Mouse (Mus musculus): ENCODE measurements at regions not wholly inside any gene's neighbourhood (a gene's known extent, or its start where the extent isn't known, plus 50 kb on each side); places are given as distances from the start of the nearest gene placed in this dataset.

DNA sequence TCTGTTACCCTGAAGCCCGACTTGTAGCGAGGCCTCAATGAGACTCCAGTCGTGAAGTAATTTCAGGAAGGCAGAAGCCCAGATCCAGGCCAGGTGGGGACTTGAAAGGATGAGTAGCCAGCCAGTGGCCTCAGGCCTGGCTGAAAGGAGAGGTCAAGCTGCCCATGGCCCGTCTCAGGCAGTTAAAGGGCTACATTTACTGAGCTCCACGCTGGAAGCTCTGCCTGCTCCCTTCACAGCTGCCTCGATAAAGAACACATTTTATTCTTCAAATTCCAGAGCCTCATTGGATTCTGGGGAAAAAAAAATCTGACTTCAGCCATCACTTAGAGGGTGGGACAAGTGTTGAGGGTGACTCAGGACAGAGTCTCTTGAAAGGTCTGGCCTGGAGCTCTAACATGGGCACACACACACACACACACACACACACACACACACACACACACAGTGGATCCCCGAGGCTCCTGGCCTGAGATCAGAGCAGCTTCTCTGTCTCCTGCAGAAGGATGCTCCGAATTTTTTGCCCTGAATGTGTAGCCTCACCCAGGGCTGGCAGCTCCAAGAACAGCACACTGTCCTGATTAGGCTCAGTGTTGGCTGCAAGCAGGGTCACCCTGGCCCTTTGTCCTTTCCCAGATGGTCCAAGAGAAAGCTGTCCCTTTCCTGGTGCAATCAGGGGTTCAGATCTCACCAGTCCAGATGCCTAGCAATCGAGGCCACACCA, 53.0 kb downstream of the Gadd45g start:
- 50% methylated on average over 9 of the region's 9 CpGs for WGBS
- Histone ChIP-seq H3K9me3 (peaks cover 7% of the 10 kb centered on the region; the same call in 1 of the 2 replicates), H3K27ac (replicated peaks) (0 out of 2 replicates have a peak overlapping the region, but pooled peaks have one; percentile 11), H3K4me3 (no peak overlapping the region), H3K36me3 (replicated peaks) (no peaks in the 10 kb centered on the region), H3K4me1 (peaks cover 28% of the 10 kb centered on the region), H3K27me3 (replicated peaks; ENCODE audit: low read depth, poor library complexity, severe bottlenecking) (0 out of 2 replicates have a peak, but pooled peaks cover 19% of the 10 kb centered on the region)
- no peak for DNase-seq (ENCODE audit: low spot score)

DNA sequence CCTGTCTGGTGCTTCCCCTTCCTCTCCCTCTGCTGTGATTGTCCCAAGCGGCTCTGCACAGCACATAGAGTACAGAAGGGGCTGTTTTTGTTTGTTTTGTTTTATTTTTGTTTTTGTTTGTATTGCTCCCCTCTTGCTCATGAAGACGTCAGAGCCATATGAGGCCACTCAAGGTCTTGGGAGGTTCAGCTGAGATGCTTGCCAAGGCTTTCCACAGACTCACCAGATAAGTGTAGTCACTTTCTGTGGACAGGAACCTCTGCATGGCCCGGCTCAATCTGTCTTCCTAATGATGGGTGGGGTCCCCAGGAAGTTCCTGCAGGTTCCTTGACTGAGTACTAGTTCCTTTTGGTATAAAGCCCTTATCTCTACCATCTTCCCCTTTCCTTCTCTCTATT, 53.6 kb downstream of the Gadd45g start:
- H3K27me3 ChIP-seq (replicated peaks; ENCODE audit: low read depth, poor library complexity, severe bottlenecking) = 0 out of 2 replicates have a peak, but pooled peaks cover 24% of the 10 kb centered on the region
- WGBS = 66% methylated on average over 3 of the region's 3 CpGs
- H3K27ac ChIP-seq (replicated peaks) = 0 out of 2 replicates have a peak overlapping the region, but pooled peaks have one; percentile 11

DNA sequence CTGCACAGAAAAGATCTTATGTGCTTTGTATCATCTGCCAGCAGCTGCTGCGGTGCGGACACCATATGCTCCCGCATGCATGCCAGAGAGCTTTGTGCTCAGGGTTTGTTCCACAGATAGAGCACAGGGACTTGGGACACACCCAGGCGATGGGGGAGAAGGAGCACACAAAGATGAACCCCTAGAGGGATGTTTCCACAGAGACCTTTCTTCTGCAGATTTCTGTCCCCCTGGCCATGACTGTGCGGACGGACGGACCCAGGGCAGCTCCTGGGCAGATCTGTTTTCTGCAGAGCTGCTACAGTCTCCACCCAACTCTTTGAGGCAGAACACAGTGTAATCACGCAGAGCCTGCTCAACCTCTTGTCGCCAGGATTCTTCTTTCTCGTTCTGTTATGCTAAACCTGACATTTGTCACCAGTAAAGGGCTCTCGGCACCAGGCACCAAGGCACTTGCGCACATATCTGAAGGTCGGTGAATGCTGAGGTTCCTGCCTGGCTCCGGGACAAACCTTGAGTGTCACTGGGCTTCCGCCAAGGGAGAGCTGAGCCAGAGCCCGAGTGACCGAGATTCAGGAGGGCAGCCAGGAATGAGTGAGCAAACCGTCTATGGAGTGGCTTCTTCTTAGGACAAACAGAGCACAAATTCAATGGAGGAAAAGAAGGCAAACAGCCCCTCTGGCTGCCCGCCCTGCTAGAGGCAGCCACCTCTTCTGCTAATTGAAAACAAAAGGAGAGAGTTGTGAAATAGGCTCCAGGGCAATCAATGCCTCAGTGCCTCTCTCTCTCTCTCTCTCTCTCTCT, 56.2 kb downstream of the Gadd45g start:
- Histone ChIP-seq H3K27me3 (replicated peaks; ENCODE audit: low read depth, poor library complexity, severe bottlenecking) (peaks cover 36% of the 10 kb centered on the region; the same call in 1 of the 2 replicates), H3K27ac (replicated peaks) (peak overlapping the region; percentile 74), H3K4me1 (peaks cover 38% of the 10 kb centered on the region), H3K9me3 (no peaks in the 10 kb centered on the region), H3K4me3 (peak overlapping the region; percentile 32; the same call in 1 of the 2 replicates), H3K36me3 (replicated peaks) (no peaks in the 10 kb centered on the region)
- 38% methylated on average over 19 of the region's 19 CpGs for WGBS
- peak; percentile 41 for DNase-seq (ENCODE audit: low spot score)

More for the DNA sequence above, 53.6 kb downstream of the Gadd45g start:
- Histone ChIP-seq H3K4me3 (no peak overlapping the region), H3K4me1 (peaks cover 32% of the 10 kb centered on the region), H3K9me3 (peaks cover under 1% of the 10 kb centered on the region; the same call in 1 of the 2 replicates), H3K36me3 (replicated peaks) (no peaks in the 10 kb centered on the region)
- DNase-seq (ENCODE audit: low spot score) = no peak

DNA sequence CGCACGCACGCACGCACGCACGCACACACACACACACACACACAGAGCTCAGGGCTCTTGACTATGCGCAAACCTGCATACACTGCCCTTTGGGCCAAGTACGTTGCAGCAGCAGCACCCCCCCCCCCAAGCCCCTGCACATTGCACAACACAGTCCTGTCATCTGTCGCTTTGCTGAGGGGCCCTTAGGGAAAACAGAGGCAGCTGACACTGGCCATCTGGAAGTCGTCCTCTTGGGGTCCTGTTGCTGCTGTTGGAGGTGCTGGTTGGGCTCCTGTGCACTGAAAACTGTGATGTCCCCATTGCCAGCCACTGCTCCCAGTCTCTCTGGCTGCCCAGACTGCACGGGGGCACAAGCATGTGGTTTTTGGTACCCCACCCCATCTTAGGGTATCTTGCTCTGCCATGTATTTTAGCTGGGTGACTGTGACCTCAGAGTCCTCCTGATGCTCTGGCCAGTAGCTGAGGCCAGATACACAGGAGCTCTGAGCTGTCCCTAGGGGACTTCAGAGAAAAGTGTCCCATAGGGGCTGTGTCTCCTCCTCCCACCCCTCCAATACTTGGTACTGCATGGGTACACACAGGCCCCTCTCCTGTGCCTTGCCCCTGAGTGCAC, 57.0 kb downstream of the Gadd45g start:
- H3K4me3 ChIP-seq = peak overlapping the region; percentile 32; the same call in 1 of the 2 replicates
- H3K27me3 ChIP-seq (replicated peaks; ENCODE audit: low read depth, poor library complexity, severe bottlenecking) = peaks cover 42% of the 10 kb centered on the region
- DNase-seq (ENCODE audit: low spot score) = peak; percentile 47
- 56% methylated on average over 11 of the region's 11 CpGs for WGBS
- H3K27ac ChIP-seq (replicated peaks) = peak overlapping the region; percentile 74
- H3K9me3 ChIP-seq = no peaks in the 10 kb centered on the region
- H3K4me1 ChIP-seq = peaks cover 38% of the 10 kb centered on the region
- no peaks in the 10 kb centered on the region for H3K36me3 ChIP-seq (replicated peaks)

DNA sequence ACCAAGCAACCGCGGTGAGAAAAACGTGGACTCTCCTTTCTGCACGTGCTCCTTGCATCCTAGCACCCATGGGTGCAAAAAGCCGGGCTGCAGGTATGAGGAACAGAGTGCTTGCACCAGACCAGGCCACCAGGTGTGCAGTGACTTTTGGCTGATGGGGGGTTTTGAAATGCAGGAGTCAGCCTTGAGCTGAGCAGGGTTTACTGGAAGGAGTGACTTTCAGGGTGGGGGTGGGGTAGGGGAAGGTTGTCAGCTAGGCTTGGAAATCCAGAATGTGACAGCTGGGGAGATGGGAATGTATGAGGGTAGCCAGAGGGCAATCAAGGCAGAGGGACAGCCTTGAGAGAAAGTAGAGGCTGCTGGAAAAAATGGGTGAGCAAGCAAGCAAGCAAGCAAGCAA, 58.8 kb downstream of the Gadd45g start:
- DNase-seq (ENCODE audit: low spot score) = no peak
- Histone ChIP-seq H3K4me1 (peaks cover 28% of the 10 kb centered on the region), H3K27me3 (replicated peaks; ENCODE audit: low read depth, poor library complexity, severe bottlenecking) (peaks cover 51% of the 10 kb centered on the region), H3K9me3 (no peaks in the 10 kb centered on the region), H3K36me3 (replicated peaks) (no peaks in the 10 kb centered on the region), H3K27ac (replicated peaks) (no peak overlapping the region), H3K4me3 (no peak overlapping the region)
- 78% methylated on average over 5 of the region's 5 CpGs for WGBS

DNA sequence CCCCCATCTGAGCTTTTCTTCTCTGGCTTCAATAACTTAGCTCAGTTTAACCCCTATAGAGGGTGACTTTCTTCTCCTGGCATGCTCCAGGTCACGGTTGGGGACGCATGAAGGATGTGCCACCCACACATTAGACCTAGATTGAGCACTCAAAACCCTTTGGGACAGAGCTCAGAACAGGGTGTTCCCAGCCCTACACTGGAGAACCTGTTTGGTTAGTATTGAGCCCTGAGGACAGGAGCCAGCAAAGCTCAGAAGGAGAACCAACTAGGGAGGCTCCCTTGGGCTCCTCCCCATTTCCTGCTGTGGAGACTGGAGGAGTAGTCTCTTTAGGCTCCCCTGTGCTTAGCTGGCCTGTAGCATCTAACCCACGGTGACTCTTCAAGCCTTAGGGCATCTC, 59.6 kb downstream of the Gadd45g start:
- no peak for DNase-seq (ENCODE audit: low spot score)
- no peak overlapping the region for H3K4me3 ChIP-seq
- no peaks in the 10 kb centered on the region for H3K9me3 ChIP-seq
- H3K27me3 ChIP-seq (replicated peaks; ENCODE audit: low read depth, poor library complexity, severe bottlenecking) = peaks cover 53% of the 10 kb centered on the region
- no peaks in the 10 kb centered on the region for H3K36me3 ChIP-seq (replicated peaks)
- no peak overlapping the region for H3K27ac ChIP-seq (replicated peaks)
- peaks cover 28% of the 10 kb centered on the region for H3K4me1 ChIP-seq
- WGBS = 77% methylated on average over 3 of the region's 3 CpGs

DNA sequence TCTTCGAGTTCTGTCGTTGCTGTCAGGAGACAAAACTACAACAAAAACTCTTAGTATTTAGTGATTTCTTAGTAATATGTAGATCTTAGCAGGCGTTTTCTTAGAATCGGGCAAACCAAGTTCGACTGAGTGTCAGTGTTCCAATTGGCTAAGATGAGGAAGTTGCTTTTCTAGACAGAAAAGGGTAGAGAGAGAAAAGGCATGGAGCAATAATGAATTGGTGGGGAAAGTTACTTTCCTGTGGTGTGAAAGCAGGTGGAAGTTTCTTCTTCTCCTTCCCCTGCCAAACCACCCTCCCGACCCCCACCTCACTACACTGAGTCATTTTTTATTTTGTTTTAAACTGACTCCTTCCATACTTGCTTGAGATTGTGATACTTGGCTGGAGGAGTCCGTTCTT, 62.0 kb downstream of the Gadd45g start:
- no peak for DNase-seq (ENCODE audit: low spot score)
- Histone ChIP-seq H3K27me3 (replicated peaks; ENCODE audit: low read depth, poor library complexity, severe bottlenecking) (peaks cover 68% of the 10 kb centered on the region), H3K4me1 (peaks cover 20% of the 10 kb centered on the region), H3K9me3 (no peaks in the 10 kb centered on the region), H3K4me3 (no peak overlapping the region), H3K36me3 (replicated peaks) (no peaks in the 10 kb centered on the region), H3K27ac (replicated peaks) (no peak overlapping the region)
- WGBS = 85% methylated on average over 7 of the region's 7 CpGs

DNA sequence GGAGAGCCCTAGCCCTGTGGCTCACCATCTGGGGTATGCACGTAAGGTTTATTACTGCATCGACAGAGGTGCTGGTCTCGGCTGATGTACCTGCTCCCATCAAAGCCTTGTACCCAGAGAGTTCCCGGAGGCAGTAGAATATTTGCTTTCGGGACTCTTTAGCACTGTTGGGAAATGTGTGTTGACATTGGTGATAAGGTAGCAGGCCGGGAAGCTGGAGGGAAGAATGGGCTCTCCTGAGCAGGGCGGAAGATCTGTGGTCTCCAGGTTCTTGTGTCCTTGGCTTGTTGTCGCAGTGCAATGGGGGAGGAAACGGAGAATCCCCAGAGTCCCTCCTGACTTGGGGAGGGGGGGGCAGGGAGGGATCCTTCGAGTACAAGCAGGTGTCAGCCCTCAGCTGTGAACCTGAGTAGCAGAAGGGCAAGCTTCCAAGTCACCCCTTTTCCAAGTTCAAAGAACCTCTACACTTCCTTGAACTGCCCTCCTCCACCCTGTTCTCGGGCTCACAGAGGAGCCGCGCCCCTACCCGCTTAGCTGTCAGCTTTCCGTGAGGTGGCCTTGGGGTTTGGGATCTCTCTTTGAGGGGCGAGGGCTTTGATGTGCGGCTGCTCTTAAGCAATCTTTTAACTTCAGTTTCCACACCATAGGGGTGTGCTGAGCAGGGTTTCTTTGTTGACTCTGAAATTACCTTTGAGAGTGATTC, 65.0 kb downstream of the Gadd45g start:
- Histone ChIP-seq H3K4me1 (peaks cover 9% of the 10 kb centered on the region), H3K27ac (replicated peaks) (no peak overlapping the region), H3K27me3 (replicated peaks; ENCODE audit: low read depth, poor library complexity, severe bottlenecking) (peaks cover 76% of the 10 kb centered on the region), H3K36me3 (replicated peaks) (no peaks in the 10 kb centered on the region), H3K9me3 (no peaks in the 10 kb centered on the region), H3K4me3 (no peak overlapping the region)
- 60% methylated on average over 17 of the region's 17 CpGs for WGBS
- no peak for DNase-seq (ENCODE audit: low spot score)

DNA sequence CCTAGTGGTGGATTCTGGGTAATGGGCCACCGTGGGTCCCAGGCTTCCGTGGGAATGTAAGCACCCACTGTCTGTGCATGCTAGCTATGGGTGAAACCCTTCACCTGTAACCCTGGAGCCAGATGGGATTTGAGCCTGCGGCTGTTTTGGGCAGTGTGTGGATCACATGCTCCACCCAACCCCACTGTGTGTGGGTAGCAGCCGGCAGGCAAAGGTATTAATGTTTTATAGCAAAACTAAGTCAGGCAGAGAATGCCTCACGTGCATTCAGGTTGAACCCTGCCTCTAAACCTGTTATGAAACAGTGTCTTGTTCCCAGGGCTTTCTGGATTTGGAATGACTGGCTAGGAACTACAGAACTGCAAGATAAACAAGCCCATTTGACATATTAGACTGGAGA, 66.0 kb downstream of the Gadd45g start:
- Histone ChIP-seq H3K4me3 (no peak overlapping the region), H3K4me1 (peaks cover 19% of the 10 kb centered on the region), H3K9me3 (no peaks in the 10 kb centered on the region), H3K27me3 (replicated peaks; ENCODE audit: low read depth, poor library complexity, severe bottlenecking) (peaks cover 82% of the 10 kb centered on the region), H3K36me3 (replicated peaks) (no peaks in the 10 kb centered on the region), H3K27ac (replicated peaks) (no peak overlapping the region)
- no peak for DNase-seq (ENCODE audit: low spot score)
- 80% methylated on average over 5 of the region's 5 CpGs for WGBS

DNA sequence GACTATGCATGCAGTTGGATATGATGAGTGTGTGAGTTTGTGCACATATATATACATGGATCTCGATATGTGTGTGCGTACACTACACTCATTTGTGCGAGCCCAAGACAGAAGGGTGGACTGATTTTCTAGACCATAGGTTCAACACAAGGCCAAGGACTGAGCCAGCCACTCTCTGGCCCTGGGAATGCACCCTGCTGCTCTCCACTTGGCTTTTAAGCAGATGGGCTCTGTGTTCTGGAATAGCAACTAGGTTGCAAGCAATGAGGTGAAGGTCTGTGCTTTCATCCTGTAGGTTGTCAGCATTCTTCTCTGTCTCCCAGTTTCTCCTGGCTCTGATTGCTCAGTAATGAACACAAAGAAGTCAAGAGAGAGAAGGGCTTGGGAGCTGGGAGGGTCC, 66.5 kb downstream of the Gadd45g start:
- H3K4me3 ChIP-seq = no peak overlapping the region
- H3K36me3 ChIP-seq (replicated peaks) = no peaks in the 10 kb centered on the region
- no peak overlapping the region for H3K27ac ChIP-seq (replicated peaks)
- H3K9me3 ChIP-seq = no peaks in the 10 kb centered on the region
- H3K27me3 ChIP-seq (replicated peaks; ENCODE audit: low read depth, poor library complexity, severe bottlenecking) = peaks cover 82% of the 10 kb centered on the region
- peaks cover 24% of the 10 kb centered on the region for H3K4me1 ChIP-seq
- 92% methylated on average over 3 of the region's 3 CpGs for WGBS
- no peak for DNase-seq (ENCODE audit: low spot score)

DNA sequence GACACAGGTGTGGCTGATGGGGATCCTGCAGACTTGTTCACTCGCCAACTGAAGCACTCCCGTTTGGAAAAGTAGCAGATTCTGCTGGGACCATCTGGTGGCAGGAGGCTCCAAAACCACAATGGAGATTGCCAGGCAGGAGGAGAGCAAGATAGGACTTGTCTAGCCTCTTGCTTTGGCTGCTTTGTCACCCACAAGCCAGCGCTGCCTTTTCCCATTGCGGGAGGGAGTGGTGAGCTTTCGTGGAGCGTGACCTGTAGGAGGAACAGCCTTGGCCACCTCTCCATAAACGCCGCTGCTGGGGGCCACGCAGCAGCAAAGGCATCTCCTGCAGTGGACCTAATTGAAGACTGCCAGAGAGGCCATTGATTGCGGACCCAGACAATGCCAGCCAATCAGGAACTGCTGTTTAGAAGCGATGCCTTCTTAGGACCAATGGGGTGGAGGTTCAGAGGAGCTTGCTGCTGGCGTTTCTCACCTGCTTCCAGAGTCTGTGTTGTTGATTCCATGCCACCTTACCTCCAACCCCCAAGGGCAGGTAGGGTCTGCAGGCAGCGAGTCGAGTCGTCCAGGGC, 70.3 kb downstream of the Gadd45g start:
- WGBS = 31% methylated on average over 15 of the region's 15 CpGs
- Histone ChIP-seq H3K36me3 (replicated peaks) (no peaks in the 10 kb centered on the region), H3K27ac (replicated peaks) (0 out of 2 replicates have a peak overlapping the region, but pooled peaks have one; percentile 49), H3K9me3 (no peaks in the 10 kb centered on the region), H3K4me3 (peak overlapping the region; percentile 17; the same call in 1 of the 2 replicates), H3K27me3 (replicated peaks; ENCODE audit: low read depth, poor library complexity, severe bottlenecking) (peaks cover 97% of the 10 kb centered on the region), H3K4me1 (peaks cover 57% of the 10 kb centered on the region)
- DNase-seq (ENCODE audit: low spot score) = no peak

DNA sequence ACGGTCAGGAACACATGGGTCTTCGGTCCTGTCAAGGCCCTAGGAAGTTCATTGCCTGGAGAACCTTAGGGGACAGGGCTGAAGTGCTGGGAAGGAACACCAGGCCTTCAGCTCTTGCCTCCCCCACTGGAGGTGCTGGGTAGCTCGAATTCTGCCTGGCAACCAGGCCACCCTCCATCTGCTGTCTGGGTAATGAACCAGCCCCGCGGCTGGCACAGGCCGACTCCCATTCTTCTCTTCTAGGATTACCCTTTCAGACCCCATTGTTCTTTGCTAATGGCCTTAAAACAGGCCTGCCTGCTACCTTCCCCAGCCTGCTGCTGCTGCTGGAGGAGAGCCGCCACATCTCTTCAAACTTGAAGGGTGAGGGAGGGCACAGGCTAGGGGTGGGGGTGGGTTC, 71.2 kb downstream of the Gadd45g start:
- peaks cover 97% of the 10 kb centered on the region for H3K27me3 ChIP-seq (replicated peaks; ENCODE audit: low read depth, poor library complexity, severe bottlenecking)

More for the DNA sequence above, 71.2 kb downstream of the Gadd45g start:
- Histone ChIP-seq H3K4me3 (no peak overlapping the region), H3K36me3 (replicated peaks) (no peaks in the 10 kb centered on the region), H3K9me3 (no peaks in the 10 kb centered on the region), H3K4me1 (peaks cover 61% of the 10 kb centered on the region), H3K27ac (replicated peaks) (peak overlapping the region; percentile 82)
- WGBS = 35% methylated on average over 7 of the region's 7 CpGs
- peak; percentile 23 for DNase-seq (ENCODE audit: low spot score)
